In genomic region chr11:116618666-116619065, GRCm38 (mm10) we compare ENCODE assay signal across 22 mouse cellular contexts. TPM values are rescaled to one million over a fixed set of nuclear protein-coding genes. Genes with fewer than 3 reads are reported as not detected.
DNase-seq lines count a peak whose midpoint lies in the region; ATAC-seq and TF ChIP-seq lines count a peak whose summit lies in the region.
"Had no signal": no experiment of that assay in that cellular context is flagged by ENCODE, and none has a peak within 500 bp of the region (broad histone marks: within the 10 kb centered on the region; RNA-seq: fewer than 3 reads in every experiment).

No protein-coding gene starts in this region.

- H3K9ac ChIP-seq in kidney, embryonic 15.5 days = no peak overlapping the region
- peak overlapping the region; percentile 93 for H3K9ac ChIP-seq in liver, embryonic 13.5 days
- H3K9ac ChIP-seq: forebrain, postnatal 0 days; midbrain, embryonic 12.5 days had no signal

- no peak for ATAC-seq in kidney, embryonic 15.5 days (replicated peaks; ENCODE audit: low FRiP score)
- ATAC-seq in liver, embryonic 13.5 days (ENCODE audit: low read depth) = no peak
- ATAC-seq: activated CD4-positive, CD25-positive, alpha-beta regulatory T cell, adult 4 months; forebrain, postnatal 0 days had no signal

- H3K27me3 ChIP-seq in kidney, adult 2 months (replicated peaks; ENCODE audit: control insufficient read depth, insufficient read depth, low read length) = no peaks in the 10 kb centered on the region
- H3K27me3 ChIP-seq in kidney, embryonic 15.5 days = no peaks in the 10 kb centered on the region
- H3K27me3 ChIP-seq in liver, embryonic 13.5 days = no peaks in the 10 kb centered on the region
- no peaks in the 10 kb centered on the region for H3K27me3 ChIP-seq in myocyte (ENCODE audit: control insufficient read depth, insufficient read depth, insufficient read length)

- no peak for TF ChIP-seq CTCF in kidney, adult 2 months (conservative IDR thresholded peaks at IDR 0.05; ENCODE audit: insufficient read depth, insufficient read length, low read depth, low read length)

- H3K4me2 ChIP-seq in kidney, embryonic 15.5 days = no peak overlapping the region
- H3K4me2 ChIP-seq in liver, embryonic 13.5 days = peak overlapping the region; percentile 94
- H3K4me2 ChIP-seq in myocyte (ENCODE audit: low read depth) = peak overlapping the region; percentile 88
- H3K4me2 ChIP-seq: midbrain, embryonic 12.5 days had no signal

- no peak overlapping the region for H3K4me3 ChIP-seq in kidney, adult 2 months (ENCODE audit: insufficient read depth, low read depth, low read length)
- H3K4me3 ChIP-seq in kidney, embryonic 15.5 days (replicated peaks) = no peak overlapping the region
- no peak overlapping the region for H3K4me3 ChIP-seq in liver, embryonic 13.5 days (replicated peaks)
- no peak overlapping the region for H3K4me3 ChIP-seq in myocyte
- H3K4me3 ChIP-seq: hindbrain, embryonic 10.5 days; midbrain, embryonic 12.5 days had no signal

- no peak for DNase-seq in kidney, adult 2 months
- peak; percentile 33 for DNase-seq in induced T-regulatory cell, adult 2 months (ENCODE audit: low read depth)
- DNase-seq in liver, embryonic 13.5 days = no peak
- no peak for DNase-seq in kidney, postnatal 10 days
- DNase-seq in left cerebral cortex, adult 9 months (ENCODE audit: low spot score in 2 of 2) = no peak
- DNase-seq: adrenal gland, adult 8-10 months; forebrain, postnatal 0 days; right cerebral cortex, postnatal 25 days; spleen, adult 18-20 months had no signal

- H3K36me3 ChIP-seq in kidney, adult 2 months (ENCODE audit: control insufficient read depth, insufficient read depth, low read length) = no peaks in the 10 kb centered on the region
- H3K36me3 ChIP-seq in kidney, embryonic 15.5 days = no peaks in the 10 kb centered on the region
- H3K36me3 ChIP-seq in liver, embryonic 13.5 days = no peaks in the 10 kb centered on the region
- H3K36me3 ChIP-seq in myocyte (ENCODE audit: control insufficient read depth, insufficient read depth) = no peaks in the 10 kb centered on the region
- H3K36me3 ChIP-seq: hindbrain, embryonic 10.5 days; midbrain, embryonic 12.5 days had no signal

- 91% methylated on average over 7 of the region's 7 CpGs for WGBS in kidney, adult 2 months
- WGBS in kidney, embryonic 15.5 days = 91% methylated on average over 7 of the region's 7 CpGs
- 65% methylated on average over 7 of the region's 7 CpGs for WGBS in liver, embryonic 13.5 days (ENCODE audit: insufficient replicate concordance)

- TF ChIP-seq POLR2A in kidney, adult 2 months (IDR thresholded peaks at IDR 0.05; ENCODE audit: low read depth, low read length) = no peak
- TF ChIP-seq POLR2A in myocyte (IDR thresholded peaks at IDR 0.05; ENCODE audit: insufficient read length, low read depth) = no peak

- peaks cover 52% of the 10 kb centered on the region for H3K4me1 ChIP-seq in kidney, adult 2 months (ENCODE audit: control insufficient read depth, insufficient read depth, low read length)
- H3K4me1 ChIP-seq in kidney, embryonic 15.5 days = peaks cover 90% of the 10 kb centered on the region
- H3K4me1 ChIP-seq in liver, embryonic 13.5 days (replicated peaks) = peaks cover 100% of the 10 kb centered on the region

- H3K79me2 ChIP-seq in myocyte (ENCODE audit: control insufficient read depth, insufficient read depth) = peaks cover 43% of the 10 kb centered on the region

- no peaks in the 10 kb centered on the region for H3K9me3 ChIP-seq in kidney, embryonic 15.5 days (replicated peaks)
- no peaks in the 10 kb centered on the region for H3K9me3 ChIP-seq in liver, embryonic 13.5 days (replicated peaks)
- H3K9me3 ChIP-seq: hindbrain, embryonic 10.5 days; midbrain, embryonic 12.5 days had no signal

- H3ac ChIP-seq in myocyte (ENCODE audit: control insufficient read depth, insufficient read length) = no peak overlapping the region

- H3K27ac ChIP-seq in kidney, adult 2 months (ENCODE audit: insufficient read depth, low read depth, low read length) = 0 out of 2 replicates have a peak overlapping the region, but pooled peaks have one; percentile 5
- no peak overlapping the region for H3K27ac ChIP-seq in kidney, embryonic 15.5 days
- peak overlapping the region; percentile 97 for H3K27ac ChIP-seq in liver, embryonic 13.5 days
- H3K27ac ChIP-seq: hindbrain, embryonic 10.5 days; midbrain, embryonic 12.5 days had no signal

TF ChIP-seq in myocyte, 11 proteins besides CTCF, POLR2A, EP300 and RAD21:
- TF ChIP-seq E2F4 (IDR thresholded peaks at IDR 0.05; ENCODE audit: insufficient read depth) (no peak), TCF12 (IDR thresholded peaks at IDR 0.05; ENCODE audit: insufficient read depth, poor library complexity, severe bottlenecking) (no peak), USF1 (IDR thresholded peaks at IDR 0.05; ENCODE audit: low read depth) (no peak), MAX (IDR thresholded peaks at IDR 0.05; ENCODE audit: low read depth) (no peak), TCF3 (IDR thresholded peaks at IDR 0.05; ENCODE audit: insufficient read length, low read depth) (no peak), CEBPB (IDR thresholded peaks at IDR 0.05; ENCODE audit: insufficient read depth, poor library complexity, severe bottlenecking) (no peak), MYOD1 (IDR thresholded peaks at IDR 0.05; ENCODE audit: control insufficient read depth in 1 of 3, insufficient read length in 2 of 3, low read depth in 2 of 3) (no peak), REST (IDR thresholded peaks at IDR 0.05; ENCODE audit: insufficient read depth, insufficient read length) (no peak), MYOG (IDR thresholded peaks at IDR 0.05; ENCODE audit: control insufficient read depth in 1 of 3, insufficient read depth in 1 of 3, insufficient read length in 2 of 3, low read depth in 2 of 3) (no peak), SRF (IDR thresholded peaks at IDR 0.05; ENCODE audit: control insufficient read depth, insufficient read length, low read depth) (no peak), POLR2AphosphoS2 (IDR thresholded peaks at IDR 0.05; ENCODE audit: insufficient read length, low read depth) (no peak)

RNA-seq across cellular contexts. Expression of gene Rhbdf2, which starts 8.2 kb away (rescaled TPM):
- 18.0 and 19.1 TPM in 2 replicates for polyA plus RNA-seq in kidney, adult 2 months (2012; rRNA removed)
- 9.5 and 9.8 TPM in 2 replicates for polyA plus RNA-seq in kidney, embryonic 15.5 days (2015; fragmentation: Nextera tagmentation; extraction: Ambion mirVana)
- 5.8 and 6.6 TPM in 2 replicates for polyA plus RNA-seq in liver, embryonic 13.5 days (2015; fragmentation: Nextera tagmentation; extraction: Ambion mirVana)
- polyA plus RNA-seq in myocyte (2012; fragmentation: generic; extraction: Trizol) = 16.2 TPM

RNA-seq across cellular contexts. Expression of gene Aanat, which starts 32.4 kb away (rescaled TPM):
- polyA plus RNA-seq in kidney, adult 2 months (2012; rRNA removed) = not detected in 2 replicates
- polyA plus RNA-seq in kidney, embryonic 15.5 days (2015; fragmentation: Nextera tagmentation; extraction: Ambion mirVana) = not detected in 2 replicates
- not detected in 2 replicates for polyA plus RNA-seq in liver, embryonic 13.5 days (2015; fragmentation: Nextera tagmentation; extraction: Ambion mirVana)
- not detected for polyA plus RNA-seq in myocyte (2012; fragmentation: generic; extraction: Trizol)
- polyA plus RNA-seq: activated CD4-positive, CD25-positive, alpha-beta regulatory T cell, adult 4 months; C2C12; embryonic facial prominence, embryonic 11.5 days; forebrain, embryonic 11.5 days; heart, embryonic 11.5 days; heart, postnatal 0 days; hindbrain, embryonic 10.5 days; lung, embryonic 16.5 days; neural tube, embryonic 11.5 days; thymus, postnatal 0 days had no signal

RNA-seq across cellular contexts. Expression of gene Prcd, which starts 34.7 kb away (rescaled TPM):
- 0.44 and 0.52 TPM in 2 replicates for polyA plus RNA-seq in kidney, adult 2 months (2012; rRNA removed)
- 1.1 and 1.6 TPM in 2 replicates for polyA plus RNA-seq in kidney, embryonic 15.5 days (2015; fragmentation: Nextera tagmentation; extraction: Ambion mirVana)
- polyA plus RNA-seq in liver, embryonic 13.5 days (2015; fragmentation: Nextera tagmentation; extraction: Ambion mirVana) = 0.31 and 0.33 TPM in 2 replicates
- polyA plus RNA-seq in myocyte (2012; fragmentation: generic; extraction: Trizol) = 0.74 TPM
- polyA plus RNA-seq: activated CD4-positive, CD25-positive, alpha-beta regulatory T cell, adult 4 months had no signal

RNA-seq across cellular contexts. Expression of gene Cygb, which starts 35.4 kb away (rescaled TPM):
- 16.2 and 21.0 TPM in 2 replicates for polyA plus RNA-seq in kidney, adult 2 months (2012; rRNA removed)
- polyA plus RNA-seq in kidney, embryonic 15.5 days (2015; fragmentation: Nextera tagmentation; extraction: Ambion mirVana) = 13.7 and 16.0 TPM in 2 replicates
- polyA plus RNA-seq in liver, embryonic 13.5 days (2015; fragmentation: Nextera tagmentation; extraction: Ambion mirVana) = 0.60 and 0.70 TPM in 2 replicates
- polyA plus RNA-seq in myocyte (2012; fragmentation: generic; extraction: Trizol) = 0.47 TPM
- polyA plus RNA-seq: activated CD4-positive, CD25-positive, alpha-beta regulatory T cell, adult 4 months had no signal

RNA-seq across cellular contexts. Expression of gene Ube2o, which starts 37.4 kb away (rescaled TPM):
- polyA plus RNA-seq in kidney, adult 2 months (2012; rRNA removed) = 10.3 and 10.8 TPM in 2 replicates
- polyA plus RNA-seq in kidney, embryonic 15.5 days (2015; fragmentation: Nextera tagmentation; extraction: Ambion mirVana) = 7.3 and 7.4 TPM in 2 replicates
- polyA plus RNA-seq in liver, embryonic 13.5 days (2015; fragmentation: Nextera tagmentation; extraction: Ambion mirVana) = 17.5 and 22.1 TPM in 2 replicates
- polyA plus RNA-seq in myocyte (2012; fragmentation: generic; extraction: Trizol) = 27.1 TPM
